Mouse (Mus musculus) R1 (cell line): ENCODE results near the gene Trem3.

Source experiments
- DNase-seq: peaks from one replicate; pipeline ENCODE4 v3.0.0-alpha.2; 2018; ENCODE audit warnings: low read depth, low spot score

The Trem3 gene

DNA sequence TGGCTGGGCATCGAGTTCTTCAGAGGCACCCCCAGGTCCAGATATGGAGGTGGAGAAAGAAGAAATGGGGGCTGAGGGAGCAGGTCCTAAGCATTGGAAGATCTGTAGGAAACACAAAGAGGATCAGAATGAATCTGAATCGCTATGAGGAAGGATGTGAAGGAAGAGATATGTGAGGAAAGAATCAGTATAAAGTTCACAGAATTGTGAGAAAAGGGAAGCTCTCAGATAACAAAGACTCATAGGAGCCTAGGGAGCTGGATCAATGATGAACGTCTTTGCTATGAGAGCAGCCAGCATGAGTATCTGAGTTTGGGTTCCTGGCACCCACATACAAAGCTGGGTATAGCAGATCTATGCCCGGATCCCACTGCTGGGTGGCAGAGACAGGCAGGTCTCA is 22.3 kb downstream of the Trem3 start:
- no peak for DNase-seq

DNA sequence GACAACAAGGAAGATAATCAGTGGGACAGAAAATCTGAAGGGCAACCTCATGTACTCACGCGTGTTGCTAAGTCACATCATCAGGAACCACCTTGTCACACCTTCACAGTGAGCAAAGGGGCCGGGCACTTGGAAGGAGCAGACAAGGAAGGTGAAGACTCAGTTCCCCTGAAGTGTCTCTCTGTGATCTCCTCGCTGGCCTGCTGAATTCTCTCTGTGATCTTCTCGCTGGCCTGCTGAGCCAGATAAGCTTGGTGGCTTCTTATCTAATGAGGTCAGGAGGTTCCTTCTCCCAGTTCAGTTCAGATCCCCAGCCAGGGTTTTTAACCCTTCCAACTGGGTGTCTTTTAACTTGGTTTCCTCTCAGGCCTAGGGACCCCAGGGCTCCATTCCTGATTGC is 24.6 kb downstream of the Trem3 start:
- DNase-seq: no peak

DNA sequence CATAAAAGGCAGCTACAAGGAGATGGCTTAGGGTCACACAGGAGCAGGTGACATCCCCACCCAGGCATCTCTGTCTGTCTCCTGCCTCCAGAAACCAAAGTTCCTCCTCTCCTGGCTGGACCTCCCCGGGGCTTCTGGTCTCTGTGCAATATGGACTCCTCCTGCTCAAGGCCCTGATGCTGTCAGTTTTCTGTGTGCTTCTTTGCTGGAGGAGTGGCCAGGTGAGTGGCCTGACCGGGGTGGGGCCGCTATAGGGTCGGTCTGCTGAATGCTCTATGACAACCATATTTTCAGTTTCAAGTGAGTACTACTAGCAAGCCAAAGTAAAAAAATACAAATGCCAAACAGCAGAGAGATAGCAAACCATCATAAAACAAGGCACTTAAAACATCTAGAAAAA is 25.0 kb downstream of the Trem3 start:
- DNase-seq: no peak

DNA sequence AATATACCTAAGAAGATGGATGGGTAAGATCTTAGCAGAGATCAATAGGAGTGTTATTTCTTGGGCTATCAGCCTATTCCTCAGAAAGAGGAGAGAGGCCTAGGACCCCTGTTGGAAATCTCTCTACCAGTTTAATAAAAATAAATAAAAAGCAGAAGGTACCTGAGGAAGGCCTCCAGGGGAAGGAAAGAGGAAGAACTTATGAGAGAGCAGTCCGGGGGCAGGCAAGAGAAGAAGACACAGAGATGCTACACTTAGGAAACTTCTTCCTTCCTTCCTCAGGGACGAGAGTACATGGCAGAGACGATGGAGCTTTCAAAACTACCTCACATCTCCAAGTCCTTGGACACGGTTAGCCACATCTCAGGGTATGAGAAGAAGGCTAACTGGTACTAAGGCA is 26.5 kb downstream of the Trem3 start:
- DNase-seq: no peak

DNA sequence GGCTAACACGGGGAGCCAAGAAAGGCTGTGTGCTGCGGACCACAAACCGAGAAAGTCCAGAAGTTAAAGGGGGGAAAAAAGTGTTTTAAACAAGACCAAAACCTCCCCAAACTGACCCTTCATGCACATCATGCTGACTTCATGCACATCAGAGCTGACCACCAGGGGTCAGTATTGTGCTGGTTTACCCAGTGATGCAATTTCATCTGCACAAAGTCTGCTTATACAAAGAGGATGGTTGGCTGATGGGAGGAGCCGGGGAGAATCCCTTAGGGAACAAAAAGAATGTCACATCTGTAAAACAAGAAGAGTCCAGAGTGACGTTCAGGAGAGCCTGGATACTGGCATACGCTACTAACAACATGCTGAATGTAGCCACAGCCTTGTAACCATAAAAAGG is 27.3 kb downstream of the Trem3 start:
- peak; percentile 89 for DNase-seq

DNA sequence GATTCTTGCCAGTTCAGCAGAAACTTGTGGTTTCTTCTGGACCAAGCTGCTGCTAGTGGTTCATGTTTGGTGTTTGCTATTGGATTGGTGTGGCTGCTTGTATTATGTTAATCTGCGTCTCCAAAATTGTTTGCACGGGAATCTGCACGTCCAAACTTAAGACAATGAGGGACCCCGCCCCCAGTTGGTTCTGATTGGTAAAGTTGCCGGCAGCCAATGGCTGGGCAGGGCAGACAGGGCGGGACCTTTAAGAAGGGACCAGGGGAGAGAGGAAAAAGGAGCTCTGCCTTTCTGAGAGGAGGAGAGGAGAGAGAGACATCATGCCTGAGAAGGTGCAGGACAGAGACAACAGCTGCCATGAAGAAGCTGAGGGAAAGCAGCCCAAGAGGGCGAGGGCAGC is 28.2 kb downstream of the Trem3 start:
- peak; percentile 60 for DNase-seq

DNA sequence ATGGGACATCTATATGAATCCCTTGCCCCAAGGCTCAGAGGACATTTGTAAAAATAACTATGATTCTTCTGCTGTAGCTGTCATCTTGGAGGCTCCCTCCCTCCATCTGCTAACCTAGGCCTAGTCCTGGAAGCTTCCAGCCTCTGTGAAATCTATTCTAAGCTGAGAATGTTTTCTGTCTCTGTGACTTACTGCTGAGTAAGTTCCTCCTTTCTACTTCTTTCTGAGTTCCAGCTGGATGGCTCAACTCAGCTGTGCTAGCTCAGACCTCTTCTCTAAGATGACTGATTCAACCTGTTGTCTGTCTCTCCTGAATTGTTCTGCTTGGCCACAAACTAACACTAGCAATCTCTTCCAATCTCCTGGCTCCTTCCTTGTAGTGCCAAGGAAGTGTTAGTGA is 30.8 kb downstream of the Trem3 start:
- no peak for DNase-seq

DNA sequence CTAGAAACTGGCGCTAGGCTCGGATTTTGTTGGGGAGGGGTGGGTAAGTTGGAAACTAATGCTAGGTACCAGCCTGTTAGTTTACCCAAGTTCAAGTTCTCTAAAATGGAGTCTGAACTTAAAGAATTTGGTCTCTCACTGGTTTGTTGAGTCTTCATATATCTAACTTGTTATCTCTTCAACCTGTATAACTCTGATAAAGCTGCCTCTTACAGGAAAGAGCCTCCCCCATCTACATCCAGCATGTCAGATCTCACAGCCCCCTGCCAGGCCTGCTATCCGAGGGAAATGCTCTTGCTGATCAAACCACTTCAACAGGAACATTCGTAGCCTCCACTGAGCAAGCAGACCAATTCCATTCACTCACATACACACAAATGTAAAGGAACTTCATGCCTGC is 31.4 kb downstream of the Trem3 start:
- no peak for DNase-seq

DNA sequence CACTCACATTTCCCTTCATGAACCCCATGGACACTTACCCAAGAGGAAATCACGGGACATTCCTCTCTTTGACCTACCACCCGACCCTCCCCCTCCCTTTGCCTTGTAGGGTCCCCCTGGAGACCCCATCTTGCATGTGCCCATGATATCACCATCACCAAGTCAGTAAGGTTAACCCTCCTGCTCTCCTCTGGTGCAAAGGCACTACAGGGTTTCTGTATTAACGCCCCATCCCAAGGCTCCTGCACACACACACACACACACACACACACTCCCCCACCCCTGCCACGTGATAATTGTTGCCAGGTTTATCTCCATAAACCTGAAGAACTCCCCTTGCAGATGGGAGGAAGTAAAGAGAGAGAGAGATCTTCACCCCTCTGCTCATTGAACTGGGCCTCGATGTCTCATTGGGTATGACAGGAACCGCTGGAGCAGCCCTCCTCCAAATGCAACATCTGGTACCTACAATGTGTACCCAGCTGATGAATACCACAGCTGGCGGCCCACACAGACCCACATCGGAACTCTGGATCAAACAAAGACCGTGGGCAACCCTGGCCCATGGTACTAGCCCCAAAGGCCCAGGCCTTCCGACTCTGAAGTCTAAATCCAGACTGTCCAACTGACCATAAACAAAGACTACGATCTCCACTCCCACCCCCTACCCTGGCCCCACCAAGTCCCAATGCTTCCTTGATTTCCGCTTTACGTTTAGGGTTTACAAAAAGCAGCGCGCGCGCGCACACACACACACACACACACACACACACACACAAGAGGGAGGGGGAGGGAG is 33.6 kb downstream of the Trem3 start:
- DNase-seq: no peak

DNA sequence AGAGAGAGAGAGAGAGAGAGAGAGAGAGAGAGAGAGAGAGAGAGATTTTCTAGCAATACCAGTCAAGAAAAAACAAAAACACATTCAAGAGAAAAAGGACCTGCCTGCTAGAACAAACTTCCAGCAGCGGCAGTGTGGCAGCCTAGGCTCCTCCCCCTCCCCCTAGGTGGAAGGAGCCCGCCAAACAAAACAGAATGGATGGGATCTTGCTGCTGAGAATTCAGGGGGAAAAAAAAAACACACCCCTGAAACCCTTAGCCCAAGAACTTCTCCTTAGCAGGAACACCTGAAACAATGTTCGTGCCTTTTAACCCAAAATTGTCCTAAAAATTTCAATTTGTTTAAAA is 34.1 kb downstream of the Trem3 start:
- peak; percentile 60 for DNase-seq

DNA sequence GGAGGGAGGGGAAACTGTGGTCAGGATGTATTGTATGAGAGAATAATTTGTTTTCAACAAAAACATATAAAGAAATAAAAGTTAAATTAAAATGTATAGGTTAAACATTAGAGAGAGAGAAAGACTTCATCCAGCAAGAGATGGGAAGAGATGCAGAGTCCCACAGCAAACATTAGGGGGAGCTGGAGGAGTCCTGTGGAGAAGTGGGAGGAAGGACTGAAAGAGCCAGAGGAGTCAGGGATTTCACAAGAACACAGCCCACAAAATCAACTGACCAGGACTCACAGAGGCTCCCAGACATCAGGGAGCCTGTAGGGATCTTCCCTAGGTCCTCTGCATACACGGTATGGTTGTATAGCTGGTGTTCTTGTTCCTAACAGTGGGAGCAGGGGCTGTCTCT is 39.2 kb downstream of the Trem3 start:
- peak; percentile 63 for DNase-seq

DNA sequence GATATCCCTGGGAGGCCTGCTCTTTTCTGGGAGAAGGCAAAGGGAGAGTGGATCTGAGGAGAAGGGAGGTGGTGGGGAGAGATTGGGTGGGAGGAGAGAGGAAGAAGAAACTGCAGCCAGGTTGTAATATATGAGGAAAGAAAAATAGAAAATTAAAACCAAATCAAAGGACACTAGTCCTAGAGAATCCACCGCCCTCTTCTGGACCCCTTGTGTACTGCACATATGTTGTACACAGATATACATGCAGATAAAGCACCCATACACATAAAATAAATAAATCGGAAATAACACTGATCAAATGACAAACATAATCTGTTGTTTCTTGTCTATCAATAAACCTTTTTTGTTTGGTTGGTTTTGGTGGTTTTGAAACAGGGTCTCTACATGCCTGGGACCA is 39.7 kb downstream of the Trem3 start:
- peak; percentile 37 for DNase-seq

DNA sequence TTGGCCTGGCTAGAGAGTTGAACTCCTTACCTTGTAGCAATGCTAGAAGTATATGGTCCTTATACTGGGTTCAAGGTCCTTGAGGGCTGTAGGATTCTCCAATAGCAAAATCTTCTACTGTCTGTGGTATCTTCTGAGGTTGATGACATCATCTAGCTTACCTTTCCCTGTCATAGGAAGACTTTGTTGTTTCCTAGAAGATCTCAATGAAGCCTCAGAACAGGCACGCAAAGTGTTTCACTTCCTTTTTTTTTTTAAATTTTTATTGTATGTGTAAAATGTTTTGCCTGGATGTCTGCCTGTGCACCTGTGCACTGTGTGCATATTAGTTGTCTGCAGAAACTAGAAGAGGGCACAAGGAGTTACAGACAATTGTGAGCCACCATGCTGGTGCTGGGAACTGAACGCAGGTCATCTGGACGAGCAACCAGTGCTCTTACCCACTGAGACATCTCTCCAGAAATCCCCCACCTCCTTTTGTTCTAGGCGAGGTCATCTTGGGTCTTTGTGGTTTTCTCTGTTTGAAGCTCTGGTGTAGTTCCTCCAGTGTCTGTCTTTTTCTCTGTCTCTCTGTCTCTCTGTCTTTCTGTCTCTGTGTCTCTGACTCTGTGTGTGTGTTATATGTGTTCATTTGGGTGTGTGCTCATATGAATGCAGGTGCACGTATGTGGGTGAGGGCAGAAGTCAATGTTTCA is 46.1 kb downstream of the Trem3 start:
- no peak for DNase-seq

DNA sequence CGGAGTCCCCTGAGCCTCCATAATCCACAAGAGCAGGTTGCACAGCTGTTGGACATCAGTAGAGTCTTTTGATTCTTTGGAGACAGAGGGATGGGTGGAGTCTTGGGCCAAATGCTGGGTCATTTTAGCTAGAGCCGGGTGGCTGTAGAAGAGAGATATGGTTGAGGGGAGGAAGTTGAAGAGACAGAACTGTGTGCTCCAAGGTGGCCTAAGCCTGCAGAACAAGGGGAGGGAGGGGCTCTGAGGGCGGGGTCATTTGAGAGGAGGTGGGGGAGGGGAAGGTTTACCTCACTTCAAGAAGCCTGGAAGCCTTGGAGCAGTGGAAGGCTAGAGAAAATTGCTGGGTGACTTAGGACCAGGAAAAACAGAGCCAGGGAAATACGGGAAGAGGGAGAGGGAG is 51.6 kb downstream of the Trem3 start, which contains the start of gene Treml2:
TSS of gene Treml2 (plus strand) at position 296 of the 400 bp plus-strand sequence.
- peak; percentile 63 for DNase-seq

DNA sequence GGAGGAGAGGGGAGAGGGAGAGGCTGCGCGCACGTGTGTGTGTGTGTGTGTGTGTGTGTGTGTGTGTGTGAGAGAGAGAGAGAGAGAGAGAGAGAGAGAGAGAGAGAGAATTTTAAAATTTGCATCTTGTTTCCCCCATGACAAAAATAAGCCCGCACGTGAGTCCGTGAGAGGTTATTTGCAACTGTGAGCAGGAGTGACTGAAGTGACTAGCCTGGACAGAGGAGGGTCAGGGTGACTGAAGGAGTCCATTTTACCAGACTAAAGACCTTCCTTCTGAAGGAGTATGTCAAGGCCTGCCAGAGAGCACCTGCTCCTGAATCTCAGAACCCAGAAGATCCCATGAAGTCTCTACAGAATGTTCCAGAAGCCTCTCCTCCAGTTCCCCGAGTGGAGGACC is 52.2 kb downstream of the Trem3 start:
- DNase-seq: no peak

DNA sequence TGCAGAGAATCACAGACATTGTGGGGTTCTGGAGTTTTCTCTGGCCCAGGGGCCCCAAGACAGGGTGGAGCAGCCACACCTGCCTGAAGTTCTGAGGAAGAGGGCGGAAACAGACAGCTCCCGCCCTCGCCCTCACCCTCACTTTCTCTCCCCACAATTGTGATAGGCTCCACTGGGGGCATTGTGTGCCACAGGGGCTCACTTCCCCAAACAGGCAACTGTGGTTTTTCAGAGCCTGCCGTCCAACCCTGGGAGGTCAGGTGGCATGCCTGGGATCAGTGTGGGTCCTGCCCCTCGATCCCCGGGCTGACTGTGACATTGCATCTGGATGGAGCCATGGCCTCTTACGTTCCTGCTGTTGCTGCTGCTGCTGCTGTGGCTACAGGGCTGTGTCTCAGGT is 52.6 kb downstream of the Trem3 start:
- DNase-seq: no peak

DNA sequence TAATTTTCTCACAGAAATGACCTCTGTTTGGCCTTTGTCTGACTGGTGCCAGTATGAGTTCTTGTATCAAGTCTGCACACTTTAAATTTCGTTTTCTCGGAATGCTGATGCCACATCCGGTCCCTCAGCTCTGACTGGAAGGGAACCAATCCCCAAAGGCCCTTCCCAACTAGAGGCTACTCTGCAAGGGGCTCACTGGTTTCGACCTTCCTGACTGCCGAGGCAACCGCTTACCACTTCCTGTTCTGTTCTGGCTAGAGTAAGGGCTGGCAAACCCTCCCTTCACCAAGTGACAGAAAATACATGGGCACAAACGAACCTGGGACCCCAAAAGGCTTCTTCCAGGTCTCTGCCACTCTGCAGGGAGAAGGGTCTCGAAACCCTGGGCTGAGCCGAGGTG is 53.3 kb downstream of the Trem3 start:
- no peak for DNase-seq

DNA sequence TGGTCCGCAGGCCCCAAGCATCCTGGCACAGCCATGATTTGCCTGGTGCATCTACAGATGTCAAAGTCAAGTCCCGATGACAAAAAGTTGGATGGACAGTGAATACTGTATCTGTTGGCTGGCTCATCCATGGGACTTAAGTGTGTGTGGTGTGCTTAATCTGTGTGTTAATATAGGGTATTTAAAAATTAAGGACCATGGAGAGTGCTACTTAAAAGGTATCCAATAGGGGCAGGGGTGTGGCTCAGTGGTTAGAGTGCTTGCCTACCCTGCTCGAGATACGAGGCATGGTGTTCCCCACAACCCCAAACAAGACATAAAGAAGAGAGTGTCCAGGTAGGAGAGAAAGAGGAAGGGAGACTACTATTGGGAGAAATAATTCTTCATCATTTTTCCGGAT is 54.2 kb downstream of the Trem3 start:
- no peak for DNase-seq
